Mouse (Mus musculus) brown adipose tissue, adult 24 weeks (tissue): ENCODE results near the gene Tac4. TPM values are rescaled to one million over a fixed set of nuclear protein-coding genes. Genes with fewer than 3 reads are reported as not detected.

Experiments used
- polyA plus RNA-seq: library from polyadenylated mRNA; stranded (reverse); fragments of >200 nt; gene quantifications from 2 replicates; pipeline ENCODE4 v1.2.4, GENCODE M21; 2012; ENCODE audit not compliant: missing spikeins, insufficient read depth, insufficient read length

Gene Tac4
- polyA plus RNA-seq, 1 experiment = not detected

Other genes starting within 250 kb of the Tac4 start
- gene Pdk2, start 220.2 kb upstream of the Tac4 start, polyA plus RNA-seq = 224 and 274 TPM in 2 replicates
- gene Itga3, start 184.7 kb upstream of the Tac4 start, polyA plus RNA-seq = 2.5 and 5.0 TPM in 2 replicates
- not detected in 2 replicates for gene Dlx3, start 141.4 kb upstream of the Tac4 start, polyA plus RNA-seq
- not detected in 2 replicates for gene Dlx4, start 115.3 kb upstream of the Tac4 start, polyA plus RNA-seq
- 21.0 and 25.9 TPM in 2 replicates for gene Kat7, start 48.7 kb downstream of the Tac4 start, polyA plus RNA-seq
- 11.0 and 14.8 TPM in 2 replicates for gene Fam117a, start 75.5 kb downstream of the Tac4 start, polyA plus RNA-seq
- gene Slc35b1, start 123.2 kb downstream of the Tac4 start, polyA plus RNA-seq = 36.4 and 42.8 TPM in 2 replicates
- gene Spop, start 152.6 kb downstream of the Tac4 start, polyA plus RNA-seq = 83.2 and 94.8 TPM in 2 replicates